Mouse (Mus musculus) splenic B cell, adult 2 months (primary cell): ENCODE measurements around the gene Azin2.

Experiments used
- DNase-seq: peaks from one replicate; pipeline ENCODE4 v3.0.0-alpha.2; 2011; ENCODE audit warnings: low read depth, low spot score
- H3K27me3 ChIP-seq: 2 replicates; pipeline ENCODE4 v1.6.1; 2012; ENCODE audit warnings: mild to moderate bottlenecking, low read length, moderate library complexity, mixed read lengths; ENCODE audit not compliant: control insufficient read depth, poor library complexity, insufficient read depth, severe bottlenecking
- H3K36me3 ChIP-seq: 2 replicates; pipeline ENCODE4 v1.6.1; 2012; ENCODE audit warnings: mild to moderate bottlenecking, low read length, moderate library complexity, mixed read lengths; ENCODE audit not compliant: control insufficient read depth, poor library complexity, insufficient read depth, severe bottlenecking

Gene Azin2

DNA sequence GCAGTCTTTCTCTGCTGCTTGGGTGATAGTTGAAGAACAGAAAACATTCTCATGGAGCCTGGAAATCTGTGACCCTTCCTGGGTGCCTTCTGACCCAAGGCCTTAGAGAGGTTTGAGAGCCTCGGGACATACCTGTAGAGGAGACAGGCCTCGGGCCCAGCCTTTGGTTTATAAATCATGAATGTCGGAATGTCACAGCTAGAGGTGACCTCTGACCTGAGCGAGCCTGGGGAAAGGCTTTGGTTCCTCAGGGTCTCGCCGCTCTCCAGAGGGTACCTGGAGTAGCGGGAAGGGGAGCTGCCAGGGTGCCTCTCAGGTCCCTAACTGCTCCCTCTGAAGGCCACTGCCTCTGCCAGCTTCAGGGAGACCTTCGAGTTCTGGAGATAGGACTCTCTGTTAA lies 57.0 kb downstream of the Azin2 start:
- H3K27me3 ChIP-seq: no peaks in the 10 kb centered on the region
- no peaks in the 10 kb centered on the region for H3K36me3 ChIP-seq
- no peak for DNase-seq

DNA sequence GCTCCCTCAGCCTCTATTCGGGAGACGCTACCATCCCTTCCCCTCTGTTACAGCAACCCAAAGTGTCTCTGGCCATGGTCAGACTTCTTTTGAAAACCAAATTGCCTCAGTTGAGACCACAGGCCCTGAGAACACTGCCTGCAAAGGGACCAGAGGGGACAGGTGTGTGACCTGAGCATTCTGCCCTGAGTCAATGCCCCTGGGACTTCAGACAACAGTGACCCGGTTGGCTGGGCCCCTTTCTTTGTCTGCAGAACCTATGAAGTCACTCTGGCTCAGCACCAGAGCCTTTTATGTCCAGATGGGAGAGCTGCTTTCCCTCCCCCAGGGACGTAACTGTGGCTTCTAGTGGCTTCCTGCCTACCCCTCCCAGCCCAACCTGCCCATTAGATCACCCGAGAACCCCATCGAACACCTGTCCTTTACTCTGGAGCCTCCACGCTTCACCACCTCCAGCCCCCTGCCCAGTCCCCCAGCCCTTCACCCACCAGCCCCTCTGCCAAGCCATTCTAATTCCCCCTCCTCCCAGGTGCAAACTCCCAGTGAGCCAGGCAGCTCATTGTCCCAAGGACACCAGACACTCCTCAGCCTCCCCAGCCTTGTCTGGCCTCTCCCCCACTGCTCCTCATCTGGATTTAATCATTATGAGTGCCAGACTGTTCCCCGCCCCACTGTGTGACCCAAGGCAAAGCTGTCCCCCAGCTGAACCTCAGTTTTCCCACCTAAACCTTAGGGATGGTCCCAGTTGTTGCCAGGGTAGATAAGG lies 58.0 kb downstream of the Azin2 start:
- Histone ChIP-seq H3K27me3 (no peaks in the 10 kb centered on the region), H3K36me3 (no peaks in the 10 kb centered on the region)
- no peak for DNase-seq

DNA sequence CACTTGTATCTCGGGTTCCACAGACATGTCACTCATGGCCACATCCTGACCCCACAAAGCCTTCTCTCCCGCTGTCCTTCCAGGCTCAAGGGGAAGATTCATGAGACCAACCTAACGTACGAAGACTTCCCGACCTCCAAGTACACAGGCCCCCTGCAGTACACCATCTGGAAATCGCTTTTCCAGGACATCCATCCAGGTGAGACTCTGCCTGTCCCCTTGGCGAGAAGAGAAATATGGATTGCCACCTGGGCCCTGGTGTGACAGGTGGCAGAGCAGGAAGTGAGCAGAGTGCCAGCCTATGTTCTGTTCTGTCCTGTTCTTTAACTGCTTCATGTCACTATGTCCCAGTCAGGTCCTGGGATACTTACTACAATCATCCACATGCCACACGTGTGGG lies 59.9 kb downstream of the Azin2 start:
- no peak for DNase-seq
- H3K36me3 ChIP-seq: no peaks in the 10 kb centered on the region

DNA sequence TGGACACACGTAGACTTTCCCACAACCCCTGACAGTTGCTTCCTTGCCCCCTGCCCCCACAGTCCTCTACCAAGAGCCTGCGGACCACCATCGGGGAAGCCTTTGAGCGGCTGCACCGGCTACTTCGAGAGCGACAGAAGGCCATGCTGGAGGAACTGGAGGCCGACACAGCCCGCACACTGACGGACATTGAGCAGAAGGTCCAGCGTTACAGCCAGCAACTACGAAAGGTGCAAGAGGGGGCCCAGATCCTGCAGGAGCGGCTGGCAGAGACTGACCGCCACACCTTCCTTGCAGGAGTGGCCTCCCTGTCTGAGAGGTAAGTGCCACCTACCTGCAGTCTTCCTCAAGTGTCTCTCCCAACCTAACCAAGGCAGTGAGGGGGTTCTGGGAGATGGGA lies 61.8 kb downstream of the Azin2 start:
- DNase-seq: no peak
- no peaks in the 10 kb centered on the region for H3K27me3 ChIP-seq
- no peaks in the 10 kb centered on the region for H3K36me3 ChIP-seq

More for the DNA sequence above, 59.9 kb downstream of the Azin2 start:
- H3K27me3 ChIP-seq: no peaks in the 10 kb centered on the region

DNA sequence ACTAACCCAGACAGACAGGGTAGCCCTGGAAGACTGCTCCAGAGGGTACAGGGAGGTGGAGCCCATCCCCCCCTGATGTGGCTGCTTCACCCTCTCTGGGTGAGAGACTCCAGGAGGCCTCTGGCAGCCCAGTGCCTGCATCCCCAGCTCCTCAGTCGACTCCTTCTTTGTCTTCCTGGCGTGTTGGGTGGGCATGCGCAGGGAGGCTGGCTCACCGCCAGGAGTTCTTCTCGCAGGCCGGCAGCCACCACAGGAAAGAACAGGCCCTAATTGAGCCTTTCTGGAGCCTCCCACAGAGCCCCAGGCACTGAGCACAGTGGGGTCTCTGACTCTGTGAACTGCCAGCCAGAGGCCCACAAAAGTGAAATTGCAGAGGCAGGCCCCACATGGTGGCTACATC lies 62.9 kb downstream of the Azin2 start:
- no peak for DNase-seq
- H3K27me3 ChIP-seq: no peaks in the 10 kb centered on the region
- H3K36me3 ChIP-seq: no peaks in the 10 kb centered on the region

DNA sequence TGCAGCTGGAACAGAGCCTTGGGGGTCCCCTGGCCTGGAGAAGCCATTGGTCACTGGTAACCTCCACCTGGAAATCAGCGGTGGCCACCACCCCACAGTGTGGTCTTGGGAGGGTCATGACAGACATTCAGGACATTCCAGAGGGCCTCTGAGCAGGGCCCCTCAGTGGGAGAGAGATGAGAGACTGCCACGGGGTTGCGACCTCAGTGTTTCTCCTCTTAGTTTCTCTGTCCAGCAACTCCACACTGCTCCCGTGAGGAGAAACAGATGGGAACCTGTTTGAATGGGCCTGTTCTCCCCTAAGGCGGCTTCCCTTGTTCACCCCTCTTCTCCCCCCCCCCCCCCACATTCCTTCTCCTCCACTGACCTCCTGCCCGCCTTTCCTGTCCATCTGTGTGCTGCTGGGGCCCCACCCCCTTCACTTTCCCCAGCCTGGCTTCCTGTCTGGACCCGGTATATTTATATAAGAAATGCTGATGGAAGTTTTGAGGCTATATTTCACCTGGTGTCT lies 64.3 kb downstream of the Azin2 start:
- Histone ChIP-seq H3K27me3 (no peaks in the 10 kb centered on the region), H3K36me3 (no peaks in the 10 kb centered on the region)
- no peak for DNase-seq

DNA sequence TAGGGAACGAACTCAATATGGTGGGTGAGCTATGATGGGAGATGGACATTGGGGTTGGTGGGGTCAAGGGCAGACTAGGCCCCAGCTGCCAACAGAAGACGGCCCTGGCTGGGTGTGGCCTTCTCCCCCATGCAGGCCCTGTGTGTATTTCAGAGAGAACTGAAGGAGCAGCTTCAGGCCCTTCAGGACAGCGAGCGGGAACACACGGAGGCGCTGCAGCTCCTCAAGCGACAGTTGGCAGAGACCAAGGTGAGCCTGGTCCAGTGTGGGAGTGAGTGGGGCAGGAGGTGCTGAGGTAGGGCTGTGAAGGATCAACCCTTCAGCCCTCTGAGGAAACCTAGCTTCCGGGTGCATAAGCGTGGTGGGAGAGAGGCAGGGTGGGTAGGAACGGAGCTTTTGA lies 65.6 kb downstream of the Azin2 start:
- no peaks in the 10 kb centered on the region for H3K27me3 ChIP-seq
- DNase-seq: no peak
- H3K36me3 ChIP-seq: no peaks in the 10 kb centered on the region

DNA sequence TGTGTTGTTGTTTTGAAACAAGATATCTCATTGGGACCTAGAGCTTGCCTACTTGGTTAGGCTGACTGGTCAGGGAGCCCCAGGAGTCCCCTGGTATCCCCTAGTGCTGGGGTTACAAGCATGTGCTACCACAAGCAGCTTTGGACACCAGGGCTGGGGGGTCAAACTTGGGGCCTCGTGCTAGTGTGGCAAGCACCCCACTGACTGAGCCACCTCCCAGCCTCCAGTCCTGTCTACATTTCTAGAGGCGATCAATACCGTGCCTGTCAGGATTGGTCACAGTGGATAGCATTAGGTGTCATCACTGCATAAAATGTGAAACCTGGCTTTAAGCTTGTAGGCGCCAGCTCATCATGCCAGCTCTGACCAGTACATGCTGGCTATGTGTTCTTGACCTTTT lies 66.4 kb downstream of the Azin2 start:
- H3K36me3 ChIP-seq: no peaks in the 10 kb centered on the region
- no peak for DNase-seq
- H3K27me3 ChIP-seq: no peaks in the 10 kb centered on the region

DNA sequence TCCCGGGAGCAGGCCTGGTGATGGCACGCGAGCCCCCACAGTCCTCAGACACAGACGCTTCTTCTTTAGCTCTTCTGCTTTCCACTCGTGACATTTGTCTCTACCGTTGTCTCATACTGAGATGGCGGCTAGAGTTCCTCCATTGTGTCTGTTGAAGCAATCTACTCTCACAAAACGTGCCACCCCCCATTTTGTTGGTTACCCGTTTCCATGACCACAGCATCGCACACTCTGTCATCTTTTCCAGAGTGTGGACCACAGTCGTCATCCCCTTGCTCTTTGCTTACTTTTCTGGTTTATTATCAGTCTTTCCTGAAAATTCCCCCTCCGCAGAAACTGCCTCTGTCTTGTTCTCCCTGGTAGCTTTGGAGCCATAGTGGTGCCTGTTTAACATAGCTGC lies 68.1 kb downstream of the Azin2 start:
- no peaks in the 10 kb centered on the region for H3K36me3 ChIP-seq
- no peaks in the 10 kb centered on the region for H3K27me3 ChIP-seq
- no peak for DNase-seq

DNA sequence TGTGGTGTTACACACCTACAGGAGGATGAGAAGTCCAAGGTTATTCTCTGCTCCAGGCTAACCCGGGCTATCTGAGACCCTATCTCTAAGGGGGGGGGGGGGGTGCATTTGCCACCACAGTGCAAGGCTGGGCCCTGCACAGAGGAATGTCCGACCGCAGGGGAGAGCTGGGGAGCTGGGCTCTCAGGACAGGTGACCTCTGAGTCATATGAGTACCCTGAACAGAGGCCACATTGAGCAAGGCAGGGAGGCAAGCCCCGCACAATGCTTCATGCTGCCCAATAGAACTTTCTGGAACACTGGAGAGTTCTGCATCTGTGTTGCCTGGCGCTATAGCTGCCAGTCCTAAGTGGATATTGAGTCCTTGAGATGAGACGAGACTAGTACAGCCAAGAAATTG lies 70.1 kb downstream of the Azin2 start:
- DNase-seq: no peak
- Histone ChIP-seq H3K27me3 (no peaks in the 10 kb centered on the region), H3K36me3 (no peaks in the 10 kb centered on the region)

DNA sequence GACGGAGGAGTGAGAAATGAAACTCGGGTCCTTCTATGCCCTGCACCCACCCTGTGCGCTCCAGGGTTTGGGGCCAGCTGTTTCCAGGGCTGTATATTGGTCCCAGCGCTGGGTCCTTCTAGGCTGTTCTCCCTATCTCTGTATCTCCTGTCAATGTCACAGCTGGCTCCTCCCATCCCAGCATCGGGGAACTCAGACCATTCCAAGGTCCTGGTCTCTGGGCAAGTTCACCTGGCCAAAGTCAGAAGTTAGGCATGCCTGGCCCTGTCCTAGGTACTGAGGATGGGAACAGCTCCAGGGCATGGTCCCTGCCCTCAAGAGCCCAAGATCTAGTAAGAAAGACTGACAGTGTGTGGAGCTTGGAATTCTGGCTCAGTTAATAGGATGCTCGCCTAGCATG lies 70.5 kb downstream of the Azin2 start:
- Histone ChIP-seq H3K27me3 (no peaks in the 10 kb centered on the region), H3K36me3 (no peaks in the 10 kb centered on the region)
- DNase-seq: no peak

DNA sequence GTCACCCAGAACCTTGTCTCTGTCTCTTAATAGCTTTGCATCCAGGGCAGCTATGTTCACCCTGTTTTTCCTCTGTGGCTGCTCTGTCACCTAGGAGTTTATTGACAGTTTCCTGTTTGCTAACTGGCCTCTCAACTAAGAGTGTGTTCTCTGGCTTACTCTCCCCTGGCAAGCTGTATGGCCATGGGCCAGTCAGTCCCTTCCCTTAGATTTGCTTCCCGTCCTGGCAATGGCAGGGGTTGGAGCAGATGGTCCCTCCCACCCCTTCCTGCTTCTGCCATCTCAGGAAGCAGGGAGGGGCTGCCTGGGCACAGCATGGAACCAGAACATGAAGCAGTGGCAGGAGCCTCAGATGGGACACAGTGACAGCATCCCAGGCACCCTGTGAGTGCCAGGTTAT lies 71.1 kb downstream of the Azin2 start:
- H3K36me3 ChIP-seq: no peaks in the 10 kb centered on the region
- no peak for DNase-seq
- no peaks in the 10 kb centered on the region for H3K27me3 ChIP-seq

DNA sequence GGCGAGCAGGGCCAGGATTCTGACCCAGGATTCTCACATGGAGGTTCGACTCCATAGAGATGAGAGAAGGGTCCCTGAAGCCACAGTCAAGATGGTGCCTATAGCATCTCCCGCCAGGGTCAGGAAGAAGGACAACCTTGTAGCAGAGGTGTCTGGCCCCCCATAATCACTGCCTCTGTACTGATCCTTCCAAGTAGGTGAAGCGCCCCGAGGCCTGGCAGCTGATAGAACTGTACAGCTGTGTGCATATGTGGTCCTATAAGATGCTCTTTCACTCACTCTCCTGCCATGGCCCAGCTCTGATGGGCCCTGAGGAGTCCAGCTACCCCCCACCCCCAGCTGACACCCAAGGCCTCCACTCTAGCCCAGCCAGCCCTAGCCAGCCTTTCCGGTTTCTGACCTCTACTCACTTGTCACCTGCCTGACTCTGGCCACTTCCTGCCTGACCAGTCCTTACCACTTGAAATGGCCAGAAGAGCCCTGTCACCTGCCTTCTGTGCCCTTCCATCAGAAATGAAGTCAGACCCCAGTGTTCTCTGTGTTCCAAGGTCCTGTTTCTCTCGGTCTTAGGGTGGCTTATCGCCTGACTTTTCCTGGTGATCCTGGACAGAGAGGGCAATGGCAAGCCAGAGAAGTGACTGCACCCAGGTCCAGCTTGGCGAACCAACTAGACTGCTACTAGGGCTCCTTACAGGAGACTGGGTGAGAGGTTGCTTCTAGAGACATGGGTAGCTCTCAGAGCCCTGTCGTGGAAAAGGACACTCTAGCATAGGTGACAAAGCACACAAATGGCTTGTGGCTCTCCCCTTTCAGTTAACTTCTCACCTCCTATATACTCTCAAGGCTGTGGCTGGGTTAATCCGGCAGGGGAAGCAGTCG lies 72.3 kb downstream of the Azin2 start:
- DNase-seq: no peak

DNA sequence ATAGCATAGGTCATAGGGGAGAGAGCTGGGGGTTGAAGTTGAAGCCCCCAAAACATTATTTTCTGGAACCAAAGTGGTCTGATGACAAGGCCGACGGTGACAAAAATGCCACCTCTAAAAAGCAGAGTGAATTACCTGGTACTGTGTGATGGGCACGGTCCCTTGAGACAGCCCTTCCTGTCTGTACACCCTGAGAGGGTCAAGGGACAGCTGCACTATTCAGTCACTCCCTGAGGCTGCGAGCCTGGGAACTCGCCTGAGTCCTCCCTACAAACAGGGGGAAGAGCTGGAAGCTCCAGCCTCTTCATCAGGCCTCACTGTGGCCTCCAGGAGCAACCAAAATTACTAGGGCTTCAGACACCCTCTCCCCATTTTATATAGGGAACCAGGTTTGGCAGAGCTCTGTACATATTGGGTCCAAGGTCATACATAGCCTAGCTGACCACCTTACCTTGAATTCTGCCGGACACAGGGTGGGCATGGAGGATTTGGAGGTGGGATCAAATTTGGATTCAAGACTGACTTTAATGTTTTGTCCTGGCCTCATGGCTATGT lies 73.7 kb downstream of the Azin2 start:
- H3K36me3 ChIP-seq: no peaks in the 10 kb centered on the region
- no peak for DNase-seq
- H3K27me3 ChIP-seq: peaks cover 3% of the 10 kb centered on the region; the same call in 1 of the 2 replicates

More for the DNA sequence above, 72.3 kb downstream of the Azin2 start:
- no peaks in the 10 kb centered on the region for H3K27me3 ChIP-seq
- H3K36me3 ChIP-seq: no peaks in the 10 kb centered on the region

DNA sequence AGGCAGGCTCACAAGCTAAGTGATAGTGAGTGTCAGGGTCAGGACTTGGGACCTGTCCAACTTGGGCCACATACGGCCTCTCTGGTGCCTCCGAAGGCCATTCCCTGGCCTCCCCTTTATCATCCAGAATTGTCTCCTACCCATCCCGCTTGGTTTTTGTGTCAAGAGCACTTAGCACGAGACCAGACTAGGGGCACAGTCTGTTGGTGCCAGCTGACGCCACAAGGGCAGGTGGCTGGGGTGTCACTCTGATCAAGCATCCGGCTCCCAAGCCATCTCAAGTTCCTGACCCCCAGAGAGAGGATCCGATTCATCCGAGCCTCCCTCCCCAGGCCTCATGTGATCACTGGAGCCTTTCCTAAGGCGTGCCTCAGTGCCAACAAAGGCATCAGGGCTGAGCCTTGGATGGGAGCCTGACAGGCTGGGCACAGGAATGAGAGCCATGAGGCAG lies 74.6 kb downstream of the Azin2 start:
- no peak for DNase-seq
- peaks cover 3% of the 10 kb centered on the region; the same call in 1 of the 2 replicates for H3K27me3 ChIP-seq
- no peaks in the 10 kb centered on the region for H3K36me3 ChIP-seq
